Mouse (Mus musculus) heart, embryonic 14.5 days (tissue): ENCODE results near the gene 9030624G23Rik. TPM values are rescaled to one million over a fixed set of nuclear protein-coding genes. Genes with fewer than 3 reads are reported as not detected.
A peak's percentile ranks its signal among the peaks of the same experiment; 100 is the strongest.
"Not testable (repeated sequence)": the region's sequence is repeated elsewhere in the genome, so short reads cannot be mapped to it uniquely, and the experiment has no call there.

ENCODE experiments used
- ATAC-seq: fragments of 200-750 bp; cut with Nextera tagmentation; 2 replicates; pipeline ENCODE4 v1.8.0; 2017; ENCODE audit warnings: low read depth, moderate TSS enrichment; ENCODE audit not compliant: insufficient number of reproducible peaks, insufficient read depth, low FRiP score
- H3K27ac ChIP-seq, 2 experiments: fragments of 200-500 bp in 1 of 2; fragments of 300-500 bp in 1 of 2; sonication (generic) in 1 of 2; replicated peaks in 1 of 2; 2 replicates each; pipeline ENCODE4 v1.5.1; 2012 to 2014; ENCODE audit warnings: low read depth in 2 of 2, low read length in 2 of 2, control low read depth in 1 of 2, mild to moderate bottlenecking in 1 of 2, mixed read lengths in 1 of 2; ENCODE audit not compliant: control insufficient read depth in 1 of 2, insufficient read depth in 1 of 2
- H3K27me3 ChIP-seq: fragments of 300-500 bp; sonication (generic); 2 replicates; pipeline ENCODE4 v1.6.1; 2014; ENCODE audit warnings: mild to moderate bottlenecking, low read length, control low read depth; ENCODE audit not compliant: control insufficient read depth, insufficient read depth
- H3K36me3 ChIP-seq: fragments of 300-500 bp; sonication (generic); 2 replicates; pipeline ENCODE4 v1.6.1; 2014; ENCODE audit warnings: mild to moderate bottlenecking, control low read depth, low read length, mixed read lengths; ENCODE audit not compliant: control insufficient read depth, insufficient read depth
- H3K4me1 ChIP-seq, 2 experiments: fragments of 200-500 bp in 1 of 2; fragments of 300-500 bp in 1 of 2; sonication (generic) in 1 of 2; 2 replicates each; pipeline ENCODE4 v1.6.1; 2012 to 2014; ENCODE audit warnings: low read length in 2 of 2, control low read depth in 1 of 2, mixed read lengths in 1 of 2; ENCODE audit not compliant: control insufficient read depth in 2 of 2, insufficient read depth in 2 of 2
- H3K4me2 ChIP-seq: fragments of 300-500 bp; sonication (generic); 2 replicates; pipeline ENCODE4 v1.6.1; 2014; ENCODE audit warnings: mild to moderate bottlenecking, low read length
- H3K4me3 ChIP-seq, 2 experiments: fragments of 200-500 bp in 1 of 2; fragments of 300-500 bp in 1 of 2; sonication (generic) in 1 of 2; 2 replicates each; pipeline ENCODE4 v1.5.1; 2012 to 2014; ENCODE audit warnings: low read length in 2 of 2, mild to moderate bottlenecking in 2 of 2, control low read depth in 1 of 2, low read depth in 1 of 2, moderate library complexity in 1 of 2; ENCODE audit not compliant: control insufficient read depth in 1 of 2, insufficient read depth in 1 of 2
- H3K9ac ChIP-seq: fragments of 300-500 bp; sonication (generic); 2 replicates; pipeline ENCODE4 v1.6.1; 2014; ENCODE audit warnings: mild to moderate bottlenecking, low read length
- H3K9me3 ChIP-seq: fragments of 300-500 bp; sonication (generic); 2 replicates; pipeline ENCODE4 v1.6.1; 2016; ENCODE audit warnings: low read length, control low read depth; ENCODE audit not compliant: control insufficient read depth
- WGBS: fragments of 180-500 bp; shearing (Covaris S2); extraction: QIAGEN DNeasy Blood & Tissue Kit; methylation state at CpG from one replicate; pipeline ENCODE4 v1.1.7; 2014; 5-methylcytosine and 5-hydroxymethylcytosine counted together
- polyA plus RNA-seq: library from polyadenylated mRNA; unstranded; fragments of >200 nt; fragmentation: Nextera tagmentation; extraction: Ambion mirVana; gene quantifications from 2 replicates; pipeline ENCODE4 v1.2.1, GENCODE M21; 2014

9030624G23Rik gene
- 1.6 and 1.8 TPM in 2 replicates for polyA plus RNA-seq

GRCm38 (mm10) chr12:24097108-24097520 is at the start of gene 9030624G23Rik:
Gene 9030624G23Rik (minus strand): TSS chr12:24097246.
- not testable (repeated sequence) for H3K27me3 ChIP-seq, H3K4me1 ChIP-seq, H3K36me3 ChIP-seq, ATAC-seq, H3K9me3 ChIP-seq, H3K27ac ChIP-seq
- WGBS = 2% methylated on average over 32 of the region's 39 CpGs
- H3K4me3 ChIP-seq = peak within 1 kb of the TSS; percentile 42 to 54
- H3K9ac ChIP-seq = peak within 1 kb of the TSS; percentile 64; the same call in 1 of the 2 replicates
- peak within 1 kb of the TSS; percentile 52 for H3K4me2 ChIP-seq

GRCm38 (mm10) chr12:24083096-24083495 is 13.9 kb downstream of the 9030624G23Rik start:
- ATAC-seq, H3K4me2 ChIP-seq, H3K4me1 ChIP-seq, H3K9me3 ChIP-seq, H3K27me3 ChIP-seq, H3K4me3 ChIP-seq, H3K9ac ChIP-seq, H3K27ac ChIP-seq, H3K36me3 ChIP-seq: not testable (repeated sequence)
- 82% methylated on average over 2 of the region's 5 CpGs for WGBS
